21 mouse cellular contexts compared by ENCODE assay signal in the genomic region with DNA sequence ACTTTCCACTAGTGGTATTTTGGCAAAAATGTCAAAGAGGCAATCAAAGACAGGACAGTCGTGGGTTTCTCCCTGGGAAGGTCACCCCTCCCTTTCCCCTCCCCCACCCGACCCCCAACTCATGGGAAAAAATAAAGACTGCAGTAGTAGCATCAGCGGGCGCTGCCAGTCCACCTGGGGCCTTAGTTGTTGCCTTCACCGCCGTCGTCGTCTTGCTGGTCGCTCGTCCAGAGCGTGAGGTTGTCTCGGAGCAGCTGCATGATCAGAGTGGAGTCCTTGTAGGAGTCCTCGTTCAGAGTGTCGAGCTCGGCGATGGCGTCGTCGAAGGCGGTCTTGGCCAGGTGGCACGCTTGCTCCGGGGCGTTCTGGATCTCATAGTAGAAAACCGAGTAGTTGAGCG. TPM values are rescaled to one million over a fixed set of nuclear protein-coding genes. Genes with fewer than 3 reads are reported as not detected.
DNase-seq lines count a peak whose midpoint lies in the region; TF ChIP-seq lines count a peak whose summit lies in the region.
"Had no signal": no experiment of that assay in that cellular context is flagged by ENCODE, and none has a peak within 500 bp of the region (broad histone marks: within the 10 kb centered on the region; RNA-seq: fewer than 3 reads in every experiment).

No protein-coding gene starts in this region.

- intact Hi-C loops in gastrocnemius, adult 2 months (cut with DNase I) = no loop called here

- peak overlapping the region; percentile 96 for H3K27ac ChIP-seq in gastrocnemius, adult 2 months
- peak overlapping the region; percentile 51; the same call in 1 of the 2 replicates for H3K27ac ChIP-seq in layer of hippocampus, adult 2 months
- H3K27ac ChIP-seq: embryonic facial prominence, embryonic 12.5 days; embryonic facial prominence, embryonic 15.5 days; hindbrain, embryonic 12.5 days; hindbrain, embryonic 15.5 days had no signal

- no peaks in the 10 kb centered on the region for H3K27me3 ChIP-seq in E14TG2a.4 (ENCODE audit: insufficient read depth, low read length)
- H3K27me3 ChIP-seq: embryonic facial prominence, embryonic 12.5 days; embryonic facial prominence, embryonic 15.5 days; hindbrain, embryonic 12.5 days; hindbrain, embryonic 15.5 days; Patski had no signal

- no peak for TF ChIP-seq CTCF in gastrocnemius, adult 2 months (IDR thresholded peaks at IDR 0.05)
- no peak for TF ChIP-seq CTCF in layer of hippocampus, adult 2 months (conservative IDR thresholded peaks at IDR 0.05)
- TF ChIP-seq CTCF in E14TG2a.4 (conservative IDR thresholded peaks at IDR 0.05; ENCODE audit: low read length) = no peak

- DNase-seq in adrenal gland, postnatal 10 days = peak; percentile 5
- DNase-seq in adrenal gland, postnatal 4 days (ENCODE audit: low spot score in 2 of 2) = no peak
- DNase-seq in gastrocnemius, adult 2 months = peak; percentile 18
- DNase-seq in gastrocnemius, postnatal 10 days = no peak
- no peak for DNase-seq in layer of hippocampus, adult 2 months (ENCODE audit: low spot score in 2 of 2)
- DNase-seq in layer of hippocampus, adult 11-12 months (ENCODE audit: low spot score) = no peak
- DNase-seq in yolk sac, embryonic 10.5 days (ENCODE audit: low spot score) = no peak
- DNase-seq: adrenal gland, postnatal 14 days; cerebellum, adult 8-10 months; cerebellum, postnatal 14 days; forebrain, postnatal 0 days; gastrocnemius, postnatal 36 days had no signal

- H3K4me1 ChIP-seq in E14TG2a.4 (replicated peaks; ENCODE audit: low read depth, low read length) = peaks cover 100% of the 10 kb centered on the region

- no peaks in the 10 kb centered on the region for H3K9me3 ChIP-seq in E14TG2a.4 (ENCODE audit: low read length)
- H3K9me3 ChIP-seq: embryonic facial prominence, embryonic 12.5 days; embryonic facial prominence, embryonic 15.5 days; G1E; hindbrain, embryonic 12.5 days; hindbrain, embryonic 15.5 days had no signal

- H3K4me3 ChIP-seq in gastrocnemius, adult 2 months = no peak overlapping the region; the same call in 1 of the 2 replicates
- no peak overlapping the region for H3K4me3 ChIP-seq in layer of hippocampus, adult 2 months
- H3K4me3 ChIP-seq in E14TG2a.4 (replicated peaks; ENCODE audit: low read length) = peak overlapping the region; percentile 49; the same call in 1 of the 2 replicates
- H3K4me3 ChIP-seq: embryonic facial prominence, embryonic 12.5 days; embryonic facial prominence, embryonic 15.5 days; hindbrain, embryonic 12.5 days; hindbrain, embryonic 15.5 days had no signal

- H3K36me3 ChIP-seq in E14TG2a.4 (ENCODE audit: insufficient read depth, low read length) = peaks cover 99% of the 10 kb centered on the region

RNA-seq across cellular contexts. Expression of gene Hspb1, which starts 23.1 kb away (rescaled TPM):
- 10 to 100 TPM; 68.2 to 90.0 TPM for total RNA-seq in adrenal gland, postnatal 10 days (2021)
- total RNA-seq in adrenal gland, postnatal 4 days (2021) = 10 to 100 TPM; 49.4 to 56.5 TPM
- 100 to 1,000 TPM; 253 to 325 TPM for total RNA-seq in gastrocnemius, adult 2 months (2021)
- total RNA-seq in gastrocnemius, postnatal 10 days (2021) = 100 to 1,000 TPM; 357 to 451 TPM
- 10 to 100 TPM; 15.4 to 16.8 TPM for total RNA-seq in layer of hippocampus, adult 2 months (2021)
- total RNA-seq: G1E; granulocyte monocyte progenitor cell, adult 5-6 weeks; hematopoietic stem cell, adult 5-6 weeks had no signal

RNA-seq across cellular contexts. Expression of gene Ywhag, which starts 23.6 kb away (rescaled TPM):
- total RNA-seq in adrenal gland, postnatal 10 days (2021) = 100 to 1,000 TPM; 413 to 414 TPM
- 100 to 1,000 TPM; 285 to 303 TPM for total RNA-seq in adrenal gland, postnatal 4 days (2021)
- total RNA-seq in gastrocnemius, adult 2 months (2021) = 100 to 1,000 TPM; 289 to 303 TPM
- 100 to 1,000 TPM; 302 to 322 TPM for total RNA-seq in gastrocnemius, postnatal 10 days (2021)
- 1,000 to 10,000 TPM; 1,218 to 1,292 TPM for total RNA-seq in layer of hippocampus, adult 2 months (2021)

Comparison
In these comparisons a context has a peak if more than half of its experiments do, and no peak if none do; other contexts are left out.
1. DNase-seq: peak in adrenal gland, postnatal 10 days (single experiment) and gastrocnemius, adult 2 months (single experiment); none in adrenal gland, postnatal 4 days (0 of 2), gastrocnemius, postnatal 10 days (single experiment), layer of hippocampus, adult 2 months (0 of 2), layer of hippocampus, adult 11-12 months (single experiment) and yolk sac, embryonic 10.5 days (single experiment).